Comparison of ENCODE assay signal across 15 mouse cellular contexts in genomic region chr11:83039156-83039555, GRCm38 (mm10). TPM values are rescaled to one million over a fixed set of nuclear protein-coding genes. Genes with fewer than 3 reads are reported as not detected.
DNase-seq lines count a peak whose midpoint lies in the region; ATAC-seq and TF ChIP-seq lines count a peak whose summit lies in the region.
"Had no signal": no experiment of that assay in that cellular context is flagged by ENCODE, and none has a peak within 500 bp of the region (broad histone marks: within the 10 kb centered on the region; RNA-seq: fewer than 3 reads in every experiment).

No protein-coding gene starts in this region.

- peak overlapping the region; percentile 43; the same call in 1 of the 2 replicates for H3K4me2 ChIP-seq in embryonic facial prominence, embryonic 13.5 days
- H3K4me2 ChIP-seq in liver, embryonic 12.5 days, result peak overlapping the region; percentile 55; the same call in 1 of the 2 replicates
- no peak overlapping the region for H3K4me2 ChIP-seq in liver, embryonic 11.5 days
- peak overlapping the region; percentile 50 for H3K4me2 ChIP-seq in stomach, embryonic 16.5 days (ENCODE audit: low read depth, low read length)

- H3K27ac ChIP-seq in embryonic facial prominence, embryonic 13.5 days, result no peak overlapping the region
- H3K27ac ChIP-seq in embryonic facial prominence, embryonic 10.5 days (replicated peaks), result no peak overlapping the region
- no peak overlapping the region for H3K27ac ChIP-seq in liver, embryonic 12.5 days
- no peak overlapping the region for H3K27ac ChIP-seq in liver, embryonic 11.5 days (ENCODE audit: low read depth, low read length)
- H3K27ac ChIP-seq in stomach, embryonic 16.5 days (ENCODE audit: low read length), result no peak overlapping the region
- H3K27ac ChIP-seq: limb, embryonic 10.5 days had no signal

- H3K9ac ChIP-seq in embryonic facial prominence, embryonic 13.5 days, result no peak overlapping the region
- H3K9ac ChIP-seq in liver, embryonic 12.5 days, result no peak overlapping the region
- no peak overlapping the region for H3K9ac ChIP-seq in liver, embryonic 11.5 days (ENCODE audit: low read depth, low read length)
- H3K9ac ChIP-seq in stomach, embryonic 16.5 days (ENCODE audit: low read length), result no peak overlapping the region

- H3K27me3 ChIP-seq in embryonic facial prominence, embryonic 13.5 days, result peaks cover 10% of the 10 kb centered on the region
- H3K27me3 ChIP-seq in embryonic facial prominence, embryonic 10.5 days (replicated peaks; ENCODE audit: low read depth, poor library complexity, severe bottlenecking), result peaks cover 19% of the 10 kb centered on the region
- no peaks in the 10 kb centered on the region for H3K27me3 ChIP-seq in liver, embryonic 12.5 days (replicated peaks)
- no peaks in the 10 kb centered on the region for H3K27me3 ChIP-seq in liver, embryonic 11.5 days (replicated peaks; ENCODE audit: control insufficient read depth, insufficient read depth, low read length)
- no peaks in the 10 kb centered on the region for H3K27me3 ChIP-seq in stomach, embryonic 16.5 days (ENCODE audit: control insufficient read depth, insufficient read depth, low read length)

- H3K4me3 ChIP-seq in embryonic facial prominence, embryonic 13.5 days, result no peak overlapping the region
- no peak overlapping the region for H3K4me3 ChIP-seq in embryonic facial prominence, embryonic 10.5 days
- no peak overlapping the region for H3K4me3 ChIP-seq in liver, embryonic 12.5 days
- H3K4me3 ChIP-seq in liver, embryonic 11.5 days (ENCODE audit: low read depth, low read length), result no peak overlapping the region
- H3K4me3 ChIP-seq in stomach, embryonic 16.5 days (replicated peaks; ENCODE audit: low read length), result no peak overlapping the region
- H3K4me3 ChIP-seq in lung, adult 2 months (replicated peaks; ENCODE audit: extremely low read depth, low read depth, low read length), result no peak overlapping the region
- H3K4me3 ChIP-seq: myocyte had no signal

- ATAC-seq in embryonic facial prominence, embryonic 13.5 days (ENCODE audit: insufficient number of reproducible peaks, insufficient read depth, low FRiP score, low TSS enrichment, low read depth), result no peak
- no peak for ATAC-seq in liver, embryonic 12.5 days
- ATAC-seq in liver, embryonic 11.5 days (replicated peaks; ENCODE audit: low FRiP score), result no peak
- peak; percentile 82 for ATAC-seq in granulocyte monocyte progenitor cell, adult 5-6 weeks (replicated peaks; ENCODE audit: poor library complexity, severe bottlenecking)
- no peak for ATAC-seq in stomach, embryonic 16.5 days (ENCODE audit: insufficient read depth, low FRiP score)
- ATAC-seq: hindbrain, embryonic 16.5 days had no signal

- H3K4me1 ChIP-seq in embryonic facial prominence, embryonic 13.5 days, result no peaks in the 10 kb centered on the region
- H3K4me1 ChIP-seq in embryonic facial prominence, embryonic 10.5 days, result no peaks in the 10 kb centered on the region
- H3K4me1 ChIP-seq in liver, embryonic 12.5 days, result no peaks in the 10 kb centered on the region
- H3K4me1 ChIP-seq in liver, embryonic 11.5 days (replicated peaks; ENCODE audit: control insufficient read depth, insufficient read depth, low read length), result no peaks in the 10 kb centered on the region
- no peaks in the 10 kb centered on the region for H3K4me1 ChIP-seq in stomach, embryonic 16.5 days (ENCODE audit: control insufficient read depth, insufficient read depth, low read length)
- no peaks in the 10 kb centered on the region for H3K4me1 ChIP-seq in lung, adult 2 months (ENCODE audit: control insufficient read depth, insufficient read depth, low read length)
- H3K4me1 ChIP-seq: limb, embryonic 10.5 days had no signal

- TF ChIP-seq POLR2A in lung, adult 2 months (IDR thresholded peaks at IDR 0.05; ENCODE audit: borderline replicate concordance, extremely low read depth, low read depth, low read length), result no peak

- no peaks in the 10 kb centered on the region for H3K36me3 ChIP-seq in embryonic facial prominence, embryonic 13.5 days
- no peaks in the 10 kb centered on the region for H3K36me3 ChIP-seq in embryonic facial prominence, embryonic 10.5 days (replicated peaks)
- H3K36me3 ChIP-seq in liver, embryonic 12.5 days, result no peaks in the 10 kb centered on the region
- no peaks in the 10 kb centered on the region for H3K36me3 ChIP-seq in liver, embryonic 11.5 days (ENCODE audit: control insufficient read depth, insufficient read depth, low read length)
- no peaks in the 10 kb centered on the region for H3K36me3 ChIP-seq in stomach, embryonic 16.5 days (ENCODE audit: control insufficient read depth, insufficient read depth, low read length)
- H3K36me3 ChIP-seq: limb, embryonic 10.5 days had no signal

- DNase-seq in embryonic facial prominence, embryonic 10.5 days (ENCODE audit: low spot score), result no peak
- no peak for DNase-seq in liver, embryonic 11.5 days (ENCODE audit: low spot score)
- DNase-seq in gastrocnemius, postnatal 25 days, result no peak
- no peak for DNase-seq in lung, adult 2 months
- DNase-seq: cerebellum, adult 11 months; gastrocnemius, postnatal 36 days; kidney, postnatal 14 days; lung, adult 18-20 months had no signal

- H3K9me3 ChIP-seq in embryonic facial prominence, embryonic 13.5 days, result no peaks in the 10 kb centered on the region
- H3K9me3 ChIP-seq in embryonic facial prominence, embryonic 10.5 days, result no peaks in the 10 kb centered on the region
- no peaks in the 10 kb centered on the region for H3K9me3 ChIP-seq in liver, embryonic 12.5 days (replicated peaks)
- H3K9me3 ChIP-seq in liver, embryonic 11.5 days (ENCODE audit: control insufficient read depth, low read length), result no peaks in the 10 kb centered on the region
- H3K9me3 ChIP-seq in stomach, embryonic 16.5 days (replicated peaks; ENCODE audit: control insufficient read depth, low read length), result no peaks in the 10 kb centered on the region
- H3K9me3 ChIP-seq: limb, embryonic 10.5 days had no signal

- TF ChIP-seq CTCF in lung, adult 2 months (IDR thresholded peaks at IDR 0.05; ENCODE audit: insufficient read depth, low read length), result no peak

- 71% methylated on average over 1 of the region's 1 CpGs for WGBS in embryonic facial prominence, embryonic 13.5 days
- no CpG with 5 or more reads among the region's 1 CpGs for WGBS in embryonic facial prominence, embryonic 10.5 days
- 50% methylated on average over 1 of the region's 1 CpGs for WGBS in liver, embryonic 12.5 days (ENCODE audit: insufficient replicate concordance)
- WGBS in liver, embryonic 11.5 days, result 38% methylated on average over 1 of the region's 1 CpGs
- 50% methylated on average over 1 of the region's 1 CpGs for WGBS in stomach, embryonic 16.5 days
- 88% methylated on average over 1 of the region's 1 CpGs for WGBS in lung, adult 2 months

RNA-seq across cellular contexts. Expression of gene Slfn8, which starts 18.5 kb away (rescaled TPM):
- 0.62 and 0.74 TPM in 2 replicates for polyA plus RNA-seq in embryonic facial prominence, embryonic 13.5 days (2015; fragmentation: Nextera tagmentation; extraction: Ambion mirVana)
- polyA plus RNA-seq in embryonic facial prominence, embryonic 10.5 days (2016; fragmentation: Nextera tagmentation; extraction: Ambion mirVana), result 0.11 and 0.14 TPM in 2 replicates
- polyA plus RNA-seq in liver, embryonic 12.5 days (2016; fragmentation: Nextera tagmentation; extraction: Ambion mirVana), result 0.38 and 0.72 TPM in 2 replicates
- 0.18 and 0.27 TPM in 2 replicates for polyA plus RNA-seq in liver, embryonic 11.5 days (2014; fragmentation: Nextera tagmentation; extraction: Ambion mirVana)
- total RNA-seq in granulocyte monocyte progenitor cell, adult 5-6 weeks (2014; fragmentation: Nextera tagmentation), result 8.5 and 8.9 TPM in 2 replicates
- 7.6 and 10.2 TPM in 2 replicates for total RNA-seq in granulocyte monocyte progenitor cell, adult 5-6 weeks (2017)
- polyA plus RNA-seq in stomach, embryonic 16.5 days (2015; fragmentation: Nextera tagmentation; extraction: Ambion mirVana), result 0.81 and 0.85 TPM in 2 replicates
- under 1 TPM in 1 of 2 experiments, not detected in 1; 0.19 TPM for total RNA-seq in gastrocnemius, postnatal 25 days (2021)
- 0.20 and 0.60 TPM in 2 replicates for polyA plus RNA-seq in lung, adult 2 months (2012; rRNA removed)
- polyA plus RNA-seq: myocyte had no signal

RNA-seq across cellular contexts. Expression of gene Slfn2, which starts 25.8 kb away (rescaled TPM):
- polyA plus RNA-seq in embryonic facial prominence, embryonic 13.5 days (2015; fragmentation: Nextera tagmentation; extraction: Ambion mirVana), result 3.3 and 4.8 TPM in 2 replicates
- 0.64 and 0.97 TPM in 2 replicates for polyA plus RNA-seq in embryonic facial prominence, embryonic 10.5 days (2016; fragmentation: Nextera tagmentation; extraction: Ambion mirVana)
- 3.5 and 3.6 TPM in 2 replicates for polyA plus RNA-seq in liver, embryonic 12.5 days (2016; fragmentation: Nextera tagmentation; extraction: Ambion mirVana)
- 4.3 and 4.5 TPM in 2 replicates for polyA plus RNA-seq in liver, embryonic 11.5 days (2014; fragmentation: Nextera tagmentation; extraction: Ambion mirVana)
- total RNA-seq in granulocyte monocyte progenitor cell, adult 5-6 weeks (2014; fragmentation: Nextera tagmentation), result 8.3 and 11.4 TPM in 2 replicates
- 30.2 and 43.3 TPM in 2 replicates for total RNA-seq in granulocyte monocyte progenitor cell, adult 5-6 weeks (2017)
- polyA plus RNA-seq in stomach, embryonic 16.5 days (2015; fragmentation: Nextera tagmentation; extraction: Ambion mirVana), result 9.3 and 9.5 TPM in 2 replicates
- 1 to 10 TPM in 1 of 2 experiments, under 1 TPM in 1; 0.69 to 1.9 TPM for total RNA-seq in gastrocnemius, postnatal 25 days (2021)
- 6.5 and 10.1 TPM in 2 replicates for polyA plus RNA-seq in lung, adult 2 months (2012; rRNA removed)

RNA-seq across cellular contexts. Expression of gene Slfn9, which starts 47.5 kb away (rescaled TPM):
- 17.4 TPM in 2 replicates for polyA plus RNA-seq in embryonic facial prominence, embryonic 13.5 days (2015; fragmentation: Nextera tagmentation; extraction: Ambion mirVana)
- polyA plus RNA-seq in embryonic facial prominence, embryonic 10.5 days (2016; fragmentation: Nextera tagmentation; extraction: Ambion mirVana), result 11.5 and 13.8 TPM in 2 replicates
- 7.6 and 8.3 TPM in 2 replicates for polyA plus RNA-seq in liver, embryonic 12.5 days (2016; fragmentation: Nextera tagmentation; extraction: Ambion mirVana)
- 8.1 and 9.0 TPM in 2 replicates for polyA plus RNA-seq in liver, embryonic 11.5 days (2014; fragmentation: Nextera tagmentation; extraction: Ambion mirVana)
- total RNA-seq in granulocyte monocyte progenitor cell, adult 5-6 weeks (2014; fragmentation: Nextera tagmentation), result 30.6 and 48.4 TPM in 2 replicates
- 44.6 and 48.6 TPM in 2 replicates for total RNA-seq in granulocyte monocyte progenitor cell, adult 5-6 weeks (2017)
- 21.2 and 21.3 TPM in 2 replicates for polyA plus RNA-seq in stomach, embryonic 16.5 days (2015; fragmentation: Nextera tagmentation; extraction: Ambion mirVana)
- total RNA-seq in gastrocnemius, postnatal 25 days (2021), result under 1 TPM; 0.20 to 0.59 TPM
- 0.32 and 0.75 TPM in 2 replicates for polyA plus RNA-seq in lung, adult 2 months (2012; rRNA removed)
